8 mouse cellular contexts compared by ENCODE assay signal in the genomic region with DNA sequence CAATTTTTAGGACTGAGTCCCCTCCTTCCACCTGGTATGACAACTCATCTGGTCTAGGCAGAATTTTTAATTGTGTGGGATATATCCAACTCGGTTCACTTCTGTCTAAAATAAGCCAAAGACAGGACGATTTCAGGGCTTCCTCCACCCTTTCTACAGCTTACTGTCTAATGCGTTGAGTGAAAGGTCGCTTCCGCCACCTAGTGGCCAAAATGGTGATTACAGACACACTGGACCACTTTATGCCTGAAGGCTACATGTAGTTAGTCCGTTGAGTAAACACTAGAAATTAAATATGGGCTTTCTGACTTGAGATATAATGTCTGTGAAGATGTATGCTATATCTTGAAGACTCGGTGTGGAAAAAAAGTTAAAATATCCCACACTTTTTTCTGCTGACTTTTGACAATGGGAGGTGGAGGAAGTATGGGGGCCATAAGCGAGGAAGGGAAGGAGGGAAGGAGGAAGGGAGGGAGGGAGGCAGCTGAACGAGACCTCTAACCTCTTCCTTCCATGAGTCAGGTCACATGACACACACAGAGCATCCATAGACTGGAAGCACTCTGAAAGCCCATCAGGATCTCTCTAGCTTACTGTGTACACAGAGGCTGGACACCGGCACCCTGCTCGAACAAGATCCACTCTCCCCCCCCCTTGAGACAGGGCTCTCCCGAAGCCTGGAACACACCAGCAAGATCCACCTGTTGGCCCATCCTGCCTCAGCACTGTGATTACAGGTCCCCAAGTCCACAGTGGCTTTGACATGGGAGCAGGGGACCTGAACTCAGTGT. TPM values are rescaled to one million over a fixed set of nuclear protein-coding genes. Genes with fewer than 3 reads are reported as not detected.
A peak's percentile ranks its signal among the peaks of the same experiment; 100 is the strongest.
DNase-seq lines count a peak whose midpoint lies in the region; ATAC-seq and TF ChIP-seq lines count a peak whose summit lies in the region.

No protein-coding gene starts in this region.

- peak; percentile 97 for TF ChIP-seq CTCF in stomach, postnatal 0 days (IDR thresholded peaks at IDR 0.05; ENCODE audit: low read depth)

- TF ChIP-seq EP300 in stomach, postnatal 0 days (optimal IDR thresholded peaks at IDR 0.05): no peak

- no peak overlapping the region for H3K4me2 ChIP-seq in embryonic facial prominence, embryonic 14.5 days (ENCODE audit: low read depth, low read length)
- H3K4me2 ChIP-seq in heart, embryonic 15.5 days: no peak overlapping the region
- no peak overlapping the region for H3K4me2 ChIP-seq in liver, embryonic 13.5 days
- no peak overlapping the region for H3K4me2 ChIP-seq in neural tube, embryonic 11.5 days (ENCODE audit: low read depth)
- H3K4me2 ChIP-seq in stomach, postnatal 0 days (replicated peaks; ENCODE audit: low read depth): no peak overlapping the region

- ATAC-seq in embryonic facial prominence, embryonic 14.5 days (ENCODE audit: low read depth): peak; percentile 66
- 0 out of 2 replicates have a peak, but pooled peaks have one; percentile 28 for ATAC-seq in heart, embryonic 15.5 days (replicated peaks; ENCODE audit: insufficient number of reproducible peaks, insufficient read depth, low FRiP score, low read depth)
- ATAC-seq in liver, embryonic 13.5 days (ENCODE audit: low read depth): peak; percentile 58; the same call in 1 of the 2 replicates
- ATAC-seq in neural tube, embryonic 11.5 days (ENCODE audit: insufficient read depth, low FRiP score, low TSS enrichment): peak; percentile 63; the same call in 1 of the 2 replicates
- ATAC-seq in stomach, postnatal 0 days (ENCODE audit: low FRiP score, low TSS enrichment): peak; percentile 71

- H3K9me3 ChIP-seq in embryonic facial prominence, embryonic 14.5 days (ENCODE audit: control insufficient read depth, low read length): no peaks in the 10 kb centered on the region
- H3K9me3 ChIP-seq in heart, embryonic 15.5 days (replicated peaks): no peaks in the 10 kb centered on the region
- no peaks in the 10 kb centered on the region for H3K9me3 ChIP-seq in liver, embryonic 13.5 days (replicated peaks)
- no peaks in the 10 kb centered on the region for H3K9me3 ChIP-seq in neural tube, embryonic 11.5 days (ENCODE audit: control insufficient read depth, low read length)
- H3K9me3 ChIP-seq in stomach, postnatal 0 days (ENCODE audit: control insufficient read depth, low read length): no peaks in the 10 kb centered on the region

- DNase-seq in A20 (ENCODE audit: low read depth, low spot score): peak; percentile 82
- DNase-seq in adrenal gland, postnatal 36 days: peak; percentile 85 to 87
- peak; percentile 79 for DNase-seq in embryonic facial prominence, embryonic 14.5 days (ENCODE audit: low spot score)
- DNase-seq in kidney, postnatal 14 days: peak; percentile 89
- DNase-seq in liver, embryonic 13.5 days: peak; percentile 64
- peak; percentile 89 for DNase-seq in neural tube, embryonic 11.5 days (ENCODE audit: low spot score)
- peak; percentile 85 for DNase-seq in stomach, postnatal 0 days (ENCODE audit: low spot score)

- H3K36me3 ChIP-seq in embryonic facial prominence, embryonic 14.5 days (ENCODE audit: control insufficient read depth, insufficient read depth, low read length): peaks cover 3% of the 10 kb centered on the region; the same call in 1 of the 2 replicates
- peaks cover 3% of the 10 kb centered on the region; the same call in 1 of the 2 replicates for H3K36me3 ChIP-seq in heart, embryonic 15.5 days
- H3K36me3 ChIP-seq in liver, embryonic 13.5 days: peaks cover 41% of the 10 kb centered on the region
- H3K36me3 ChIP-seq in neural tube, embryonic 11.5 days (ENCODE audit: control insufficient read depth, insufficient read depth, low read length): peaks cover 3% of the 10 kb centered on the region; the same call in 1 of the 2 replicates
- H3K36me3 ChIP-seq in stomach, postnatal 0 days (ENCODE audit: control insufficient read depth, insufficient read depth, low read length): no peaks in the 10 kb centered on the region

- H3K27ac ChIP-seq in embryonic facial prominence, embryonic 14.5 days (replicated peaks; ENCODE audit: low read depth, low read length): no peak overlapping the region
- H3K27ac ChIP-seq in heart, embryonic 15.5 days: no peak overlapping the region
- H3K27ac ChIP-seq in liver, embryonic 13.5 days: no peak overlapping the region
- no peak overlapping the region for H3K27ac ChIP-seq in neural tube, embryonic 11.5 days (ENCODE audit: low read depth, low read length)
- H3K27ac ChIP-seq in stomach, postnatal 0 days (replicated peaks): no peak overlapping the region

- no peak overlapping the region for H3K4me3 ChIP-seq in embryonic facial prominence, embryonic 14.5 days (ENCODE audit: low read depth, low read length)
- H3K4me3 ChIP-seq in heart, embryonic 15.5 days: no peak overlapping the region
- H3K4me3 ChIP-seq in liver, embryonic 13.5 days (replicated peaks): no peak overlapping the region
- H3K4me3 ChIP-seq in neural tube, embryonic 11.5 days (ENCODE audit: low read depth, low read length): no peak overlapping the region
- H3K4me3 ChIP-seq in stomach, postnatal 0 days (ENCODE audit: low read depth, low read length): no peak overlapping the region

- no peak overlapping the region for H3K9ac ChIP-seq in embryonic facial prominence, embryonic 14.5 days (ENCODE audit: low read depth, low read length)
- no peak overlapping the region for H3K9ac ChIP-seq in heart, embryonic 15.5 days
- H3K9ac ChIP-seq in liver, embryonic 13.5 days: no peak overlapping the region
- H3K9ac ChIP-seq in neural tube, embryonic 11.5 days (ENCODE audit: low read length): no peak overlapping the region
- H3K9ac ChIP-seq in stomach, postnatal 0 days (ENCODE audit: low read length): no peak overlapping the region

- no peaks in the 10 kb centered on the region for H3K27me3 ChIP-seq in embryonic facial prominence, embryonic 14.5 days (replicated peaks; ENCODE audit: control insufficient read depth, insufficient read depth, low read length)
- no peaks in the 10 kb centered on the region for H3K27me3 ChIP-seq in heart, embryonic 15.5 days
- no peaks in the 10 kb centered on the region for H3K27me3 ChIP-seq in liver, embryonic 13.5 days
- H3K27me3 ChIP-seq in neural tube, embryonic 11.5 days (ENCODE audit: control insufficient read depth, insufficient read depth, low read length): no peaks in the 10 kb centered on the region
- no peaks in the 10 kb centered on the region for H3K27me3 ChIP-seq in stomach, postnatal 0 days (ENCODE audit: control insufficient read depth, insufficient read depth, low read length)

- WGBS in embryonic facial prominence, embryonic 14.5 days: 30% methylated on average over 12 of the region's 12 CpGs
- 28% methylated on average over 12 of the region's 12 CpGs for WGBS in heart, embryonic 15.5 days
- 28% methylated on average over 12 of the region's 12 CpGs for WGBS in liver, embryonic 13.5 days (ENCODE audit: insufficient replicate concordance)
- WGBS in neural tube, embryonic 11.5 days: 29% methylated on average over 12 of the region's 12 CpGs
- 28% methylated on average over 12 of the region's 12 CpGs for WGBS in stomach, postnatal 0 days

- no peaks in the 10 kb centered on the region for H3K4me1 ChIP-seq in embryonic facial prominence, embryonic 14.5 days (ENCODE audit: control insufficient read depth, insufficient read depth, low read length)
- no peaks in the 10 kb centered on the region for H3K4me1 ChIP-seq in heart, embryonic 15.5 days (replicated peaks)
- H3K4me1 ChIP-seq in liver, embryonic 13.5 days (replicated peaks): no peaks in the 10 kb centered on the region
- no peaks in the 10 kb centered on the region for H3K4me1 ChIP-seq in neural tube, embryonic 11.5 days (ENCODE audit: control insufficient read depth, insufficient read depth, low read length)
- H3K4me1 ChIP-seq in stomach, postnatal 0 days (replicated peaks; ENCODE audit: control insufficient read depth, insufficient read depth): no peaks in the 10 kb centered on the region

RNA-seq across cellular contexts. Expression of a gene that starts 20.6 kb away (rescaled TPM):
- 10 to 100 TPM in 1 of 2 experiments, 1 to 10 TPM in 1; 7.6 to 18.4 TPM for total RNA-seq in adrenal gland, postnatal 36 days (2021)
- polyA plus RNA-seq in embryonic facial prominence, embryonic 14.5 days (2014; fragmentation: Nextera tagmentation; extraction: Ambion mirVana): 1.3 and 1.7 TPM in 2 replicates
- 0.09 and 0.19 TPM in 2 replicates for polyA plus RNA-seq in heart, embryonic 15.5 days (2015; fragmentation: Nextera tagmentation; extraction: Ambion mirVana)
- polyA plus RNA-seq in liver, embryonic 13.5 days (2015; fragmentation: Nextera tagmentation; extraction: Ambion mirVana): 0.05 and 0.12 TPM in 2 replicates
- 15.3 and 17.0 TPM in 2 replicates for polyA plus RNA-seq in neural tube, embryonic 11.5 days (2014; fragmentation: Nextera tagmentation; extraction: Ambion mirVana)
- polyA plus RNA-seq in stomach, postnatal 0 days (2015; fragmentation: Nextera tagmentation; extraction: Ambion mirVana): 0.25 and 0.28 TPM in 2 replicates

RNA-seq across cellular contexts. Expression of a gene that starts 37.8 kb away (rescaled TPM):
- 1 to 10 TPM; 5.0 to 5.8 TPM for total RNA-seq in adrenal gland, postnatal 36 days (2021)
- 17.5 and 21.2 TPM in 2 replicates for polyA plus RNA-seq in embryonic facial prominence, embryonic 14.5 days (2014; fragmentation: Nextera tagmentation; extraction: Ambion mirVana)
- 9.3 and 12.8 TPM in 2 replicates for polyA plus RNA-seq in heart, embryonic 15.5 days (2015; fragmentation: Nextera tagmentation; extraction: Ambion mirVana)
- polyA plus RNA-seq in liver, embryonic 13.5 days (2015; fragmentation: Nextera tagmentation; extraction: Ambion mirVana): 25.0 and 33.6 TPM in 2 replicates
- polyA plus RNA-seq in neural tube, embryonic 11.5 days (2014; fragmentation: Nextera tagmentation; extraction: Ambion mirVana): 37.0 and 37.3 TPM in 2 replicates
- 2.7 and 3.5 TPM in 2 replicates for polyA plus RNA-seq in stomach, postnatal 0 days (2015; fragmentation: Nextera tagmentation; extraction: Ambion mirVana)
